Mouse (Mus musculus) liver, embryonic 16.5 days (tissue): ENCODE data around the gene Aldoart2. TPM values are rescaled to one million over a fixed set of nuclear protein-coding genes. Genes with fewer than 3 reads are reported as not detected.

Experiments
- ATAC-seq: fragments of 200-750 bp; cut with Nextera tagmentation; 2 replicates; pipeline ENCODE4 v1.8.0; 2017; ENCODE audit warnings: low read depth, mild to moderate bottlenecking, moderate number of reproducible peaks, moderate library complexity
- H3K27ac ChIP-seq: fragments of 300-500 bp; sonication (generic); 2 replicates; pipeline ENCODE4 v1.5.1; 2014; ENCODE audit warnings: mild to moderate bottlenecking, low read length
- H3K27me3 ChIP-seq: fragments of 300-500 bp; sonication (generic); 2 replicates; pipeline ENCODE4 v1.6.1; 2014; ENCODE audit warnings: low read depth, low read length, mixed read lengths; ENCODE audit not compliant: control insufficient read depth, insufficient read depth
- H3K36me3 ChIP-seq: fragments of 300-500 bp; sonication (generic); 2 replicates; pipeline ENCODE4 v1.6.1; 2014; ENCODE audit warnings: mild to moderate bottlenecking; ENCODE audit not compliant: control insufficient read depth, insufficient read depth
- H3K4me1 ChIP-seq: fragments of 300-500 bp; sonication (generic); 2 replicates; pipeline ENCODE4 v1.6.1; 2014; ENCODE audit warnings: low read depth, low read length, mixed read lengths; ENCODE audit not compliant: control insufficient read depth
- H3K4me2 ChIP-seq: fragments of 300-500 bp; sonication (generic); 2 replicates; pipeline ENCODE4 v1.6.1; 2014; ENCODE audit warnings: low read depth, low read length, mixed read lengths
- H3K4me3 ChIP-seq: fragments of 300-500 bp; sonication (generic); 2 replicates; pipeline ENCODE4 v1.5.1; 2014; ENCODE audit warnings: low read depth, mild to moderate bottlenecking, low read length
- H3K9ac ChIP-seq: fragments of 300-500 bp; sonication (generic); 2 replicates; pipeline ENCODE4 v1.6.1; 2014; ENCODE audit warnings: low read depth, low read length
- H3K9me3 ChIP-seq: fragments of 300-500 bp; sonication (generic); replicated peaks from 2 replicates; pipeline ENCODE4 v1.6.1; 2016; ENCODE audit warnings: low read length; ENCODE audit not compliant: control insufficient read depth
- WGBS: fragments of 180-500 bp; shearing (Covaris S2); extraction: QIAGEN DNeasy Blood & Tissue Kit; methylation state at CpG from one replicate; pipeline ENCODE4 v1.1.7; 2014; ENCODE audit not compliant: insufficient replicate concordance; 5-methylcytosine and 5-hydroxymethylcytosine counted together
- polyA plus RNA-seq: library from polyadenylated mRNA; unstranded; fragments of >200 nt; fragmentation: Nextera tagmentation; extraction: Ambion mirVana; gene quantifications from 2 replicates; pipeline ENCODE4 v1.2.1, GENCODE M21; 2015

The Aldoart2 gene
- polyA plus RNA-seq, 1 experiment from 2014 or later, result not detected

GRCm38 (mm10) chr12:55557866-55558265 lies 7.2 kb upstream of the Aldoart2 start:
- Histone ChIP-seq H3K27me3 (no peaks in the 10 kb centered on the region), H3K4me1 (no peaks in the 10 kb centered on the region), H3K9me3 (no peaks in the 10 kb centered on the region), H3K36me3 (no peaks in the 10 kb centered on the region), H3K27ac (no peak overlapping the region), H3K4me2 (no peak overlapping the region), H3K4me3 (no peak overlapping the region), H3K9ac (no peak overlapping the region)
- WGBS, result 58% methylated on average over 6 of the region's 6 CpGs
- ATAC-seq, result no peak

- H3K36me3 ChIP-seq, result no peaks in the 10 kb centered on the region
- H3K9me3 ChIP-seq, result no peaks in the 10 kb centered on the region
- no peaks in the 10 kb centered on the region for H3K27me3 ChIP-seq
- ATAC-seq, result no peak
- H3K27ac ChIP-seq, result no peak overlapping the region
- no peak overlapping the region for H3K4me2 ChIP-seq
- no peak overlapping the region for H3K4me3 ChIP-seq
- 72% methylated on average over 12 of the region's 12 CpGs for WGBS
- no peaks in the 10 kb centered on the region for H3K4me1 ChIP-seq
- H3K9ac ChIP-seq, result no peak overlapping the region
Observed at GRCm38 (mm10) chr12:55559184-55559855, 5.7 kb upstream of the Aldoart2 start.

- Histone ChIP-seq H3K27me3 (no peaks in the 10 kb centered on the region), H3K4me3 (peak overlapping the region; percentile 33), H3K36me3 (no peaks in the 10 kb centered on the region), H3K27ac (no peak overlapping the region), H3K4me2 (peak overlapping the region; percentile 45), H3K4me1 (no peaks in the 10 kb centered on the region), H3K9ac (no peak overlapping the region), H3K9me3 (no peaks in the 10 kb centered on the region)
- WGBS, result 12% methylated on average over 19 of the region's 19 CpGs
- no peak for ATAC-seq
Observed at GRCm38 (mm10) chr12:55560025-55560690, 4.9 kb upstream of the Aldoart2 start.

GRCm38 (mm10) chr12:55563742-55564141 lies 1.3 kb upstream of the Aldoart2 start:
- 69% methylated on average over 3 of the region's 3 CpGs for WGBS
- Histone ChIP-seq H3K9ac (no peak overlapping the region), H3K4me3 (no peak overlapping the region), H3K27ac (no peak overlapping the region), H3K4me1 (no peaks in the 10 kb centered on the region), H3K9me3 (no peaks in the 10 kb centered on the region), H3K36me3 (no peaks in the 10 kb centered on the region), H3K4me2 (no peak overlapping the region), H3K27me3 (no peaks in the 10 kb centered on the region)
- ATAC-seq, result no peak

GRCm38 (mm10) chr12:55564187-55564963 lies 664 bp upstream of the Aldoart2 start:
- Histone ChIP-seq H3K27me3 (no peaks in the 10 kb centered on the region), H3K27ac (no peak overlapping the region), H3K4me2 (no peak overlapping the region), H3K9me3 (no peaks in the 10 kb centered on the region), H3K36me3 (no peaks in the 10 kb centered on the region), H3K9ac (no peak overlapping the region), H3K4me3 (no peak overlapping the region), H3K4me1 (no peaks in the 10 kb centered on the region)
- 70% methylated on average over 9 of the region's 9 CpGs for WGBS
- ATAC-seq, result no peak

GRCm38 (mm10) chr12:55565867-55566266 lies 828 bp downstream of the Aldoart2 start:
- Histone ChIP-seq H3K36me3 (no peaks in the 10 kb centered on the region), H3K4me2 (no peak overlapping the region), H3K4me1 (no peaks in the 10 kb centered on the region), H3K27ac (no peak overlapping the region), H3K9me3 (no peaks in the 10 kb centered on the region), H3K9ac (no peak overlapping the region), H3K27me3 (no peaks in the 10 kb centered on the region), H3K4me3 (no peak overlapping the region)
- ATAC-seq, result no peak
- 64% methylated on average over 9 of the region's 9 CpGs for WGBS

GRCm38 (mm10) chr12:55566837-55567236 lies 1.8 kb downstream of the Aldoart2 start:
- no peaks in the 10 kb centered on the region for H3K4me1 ChIP-seq
- no peak overlapping the region for H3K4me3 ChIP-seq
- H3K9me3 ChIP-seq, result no peaks in the 10 kb centered on the region
- no peak overlapping the region for H3K4me2 ChIP-seq
- H3K27me3 ChIP-seq, result no peaks in the 10 kb centered on the region
- WGBS, result 75% methylated on average over 5 of the region's 5 CpGs
- H3K9ac ChIP-seq, result no peak overlapping the region
- no peak overlapping the region for H3K27ac ChIP-seq
- H3K36me3 ChIP-seq, result no peaks in the 10 kb centered on the region
- ATAC-seq, result no peak

- no peaks in the 10 kb centered on the region for H3K36me3 ChIP-seq
- H3K4me2 ChIP-seq, result no peak overlapping the region
- no peaks in the 10 kb centered on the region for H3K4me1 ChIP-seq
- H3K9ac ChIP-seq, result no peak overlapping the region
- no peak overlapping the region for H3K4me3 ChIP-seq
- WGBS, result 63% methylated on average over 3 of the region's 3 CpGs
- no peaks in the 10 kb centered on the region for H3K9me3 ChIP-seq
- H3K27me3 ChIP-seq, result no peaks in the 10 kb centered on the region
- H3K27ac ChIP-seq, result no peak overlapping the region
- ATAC-seq, result no peak
Observed at GRCm38 (mm10) chr12:55568466-55568865, 3.4 kb downstream of the Aldoart2 start.

GRCm38 (mm10) chr12:55569676-55570075 lies 4.6 kb downstream of the Aldoart2 start:
- Histone ChIP-seq H3K4me3 (no peak overlapping the region), H3K27me3 (no peaks in the 10 kb centered on the region), H3K36me3 (no peaks in the 10 kb centered on the region), H3K27ac (no peak overlapping the region), H3K9me3 (no peaks in the 10 kb centered on the region), H3K9ac (no peak overlapping the region), H3K4me1 (no peaks in the 10 kb centered on the region), H3K4me2 (no peak overlapping the region)
- 21% methylated on average over 6 of the region's 6 CpGs for WGBS
- no peak for ATAC-seq
